Mouse (Mus musculus): ENCODE data around the gene Fam183b.
"Not testable (repeated sequence)": the region's sequence is repeated elsewhere in the genome, so short reads cannot be mapped to it uniquely, and the experiment has no call there.

The Fam183b gene

GRCm38 (mm10) chr11:58801558-58802228, at the start of gene Fam183b:
Gene Fam183b (minus strand): TSS chr11:58801960.
- DNase-seq (ENCODE audit: low spot score in 2 of 2), result no peak

GRCm38 (mm10) chr11:58849731-58850130, 48.0 kb upstream of the Fam183b start:
- DNase-seq (ENCODE audit: low spot score in 2 of 2), result no peak

GRCm38 (mm10) chr11:58847636-58848035, 45.9 kb upstream of the Fam183b start:
- no peak for DNase-seq (ENCODE audit: low spot score in 2 of 2)

- peak; percentile 86 to 89 for DNase-seq (ENCODE audit: low spot score in 2 of 2)
These were observed 45.2 kb upstream of the Fam183b start, which contains the start of gene Gm12258 for GRCm38 (mm10) chr11:58846919-58847461. Gene Gm12258 (plus strand): TSS chr11:58847158.

- DNase-seq (ENCODE audit: low spot score in 2 of 2), result not testable (repeated sequence)
These were observed 37.2 kb upstream of the Fam183b start, which contains the start of gene Olfr311 for GRCm38 (mm10) chr11:58838951-58839350. Gene Olfr311 (plus strand): TSS chr11:58839251.

GRCm38 (mm10) chr11:58832541-58832940, 30.8 kb upstream of the Fam183b start:
- DNase-seq (ENCODE audit: low spot score in 2 of 2), result not testable (repeated sequence)

GRCm38 (mm10) chr11:58829764-58830163, 28.0 kb upstream of the Fam183b start:
- no peak for DNase-seq (ENCODE audit: low spot score in 2 of 2)

- DNase-seq (ENCODE audit: low spot score in 2 of 2), result not testable (repeated sequence)
These were observed 27.2 kb upstream of the Fam183b start, which contains the start of gene Olfr312 for GRCm38 (mm10) chr11:58828937-58829336. Gene Olfr312 (plus strand): TSS chr11:58829237.

GRCm38 (mm10) chr11:58815676-58816075, 13.9 kb upstream of the Fam183b start:
- no peak for DNase-seq (ENCODE audit: low spot score in 2 of 2)

- DNase-seq (ENCODE audit: low spot score in 2 of 2), result not testable (repeated sequence)
These were observed 12.9 kb upstream of the Fam183b start, which contains the start of gene Olfr313 for GRCm38 (mm10) chr11:58814700-58815099. Gene Olfr313 (plus strand): TSS chr11:58815000.

GRCm38 (mm10) chr11:58812001-58812400, 10.2 kb upstream of the Fam183b start:
- no peak for DNase-seq (ENCODE audit: low spot score in 2 of 2)

GRCm38 (mm10) chr11:58804393-58804792, 2.6 kb upstream of the Fam183b start:
- no peak for DNase-seq (ENCODE audit: low spot score in 2 of 2)

- DNase-seq (ENCODE audit: low spot score in 2 of 2), result no peak
These were observed 2.1 kb upstream of the Fam183b start for GRCm38 (mm10) chr11:58803871-58804270.

GRCm38 (mm10) chr11:58799747-58800146, 2.0 kb downstream of the Fam183b start:
- peak in 1 of 2 experiments; percentile 41 for DNase-seq (ENCODE audit: low spot score in 2 of 2)

GRCm38 (mm10) chr11:58796850-58797249, 4.9 kb downstream of the Fam183b start:
- peak; percentile 76 to 77 for DNase-seq (ENCODE audit: low spot score in 2 of 2)

- DNase-seq (ENCODE audit: low spot score in 2 of 2), result no peak
These were observed 5.9 kb downstream of the Fam183b start for GRCm38 (mm10) chr11:58795856-58796255.

GRCm38 (mm10) chr11:58790646-58791045, 11.1 kb downstream of the Fam183b start:
- DNase-seq (ENCODE audit: low spot score in 2 of 2), result no peak

- DNase-seq (ENCODE audit: low spot score in 2 of 2), result no peak
These were observed 11.7 kb downstream of the Fam183b start for GRCm38 (mm10) chr11:58790053-58790452.

- DNase-seq (ENCODE audit: low spot score in 2 of 2), result no peak
These were observed 12.2 kb downstream of the Fam183b start for GRCm38 (mm10) chr11:58789532-58789931.

- no peak for DNase-seq (ENCODE audit: low spot score in 2 of 2)
These were observed 13.4 kb downstream of the Fam183b start for GRCm38 (mm10) chr11:58788346-58788745.

- DNase-seq (ENCODE audit: low spot score in 2 of 2), result no peak
These were observed 14.1 kb downstream of the Fam183b start for GRCm38 (mm10) chr11:58787651-58788050.

- no peak for DNase-seq (ENCODE audit: low spot score in 2 of 2)
These were observed 17.6 kb downstream of the Fam183b start for GRCm38 (mm10) chr11:58784182-58784581.

GRCm38 (mm10) chr11:58782480-58783089, 19.2 kb downstream of the Fam183b start, which contains the start of gene Olfr314:
Gene Olfr314 (plus strand): TSS chr11:58782952.
- DNase-seq (ENCODE audit: low spot score in 2 of 2), result no peak
